Mouse (Mus musculus) CH12.LX (cell line): ENCODE measurements at regions not wholly inside any gene's neighbourhood (a gene's known extent, or its start where the extent isn't known, plus 50 kb on each side); places are given as distances from the start of the nearest gene placed in this dataset.
A peak's percentile ranks its signal among the peaks of the same experiment; 100 is the strongest.

ENCODE experiments used
- DNase-seq: peaks from one replicate; pipeline ENCODE4 v3.0.0-alpha.2; 2013; ENCODE audit errors: extremely low read depth
- H3K27ac ChIP-seq: 2 replicates; pipeline ENCODE4 v1.5.1; 2012; ENCODE audit warnings: low read depth, mild to moderate bottlenecking, control low read depth, moderate library complexity; ENCODE audit not compliant: insufficient read depth
- H3K27me3 ChIP-seq: replicated peaks from 2 replicates; pipeline ENCODE3; 2012; ENCODE audit warnings: inconsistent platforms
- H3K36me3 ChIP-seq, 2 experiments: replicated peaks in 1 of 2; 2 replicates each; pipeline versions ENCODE3 to v1.6.1; 2012; ENCODE audit warnings: inconsistent platforms in 1 of 2, low read length in 1 of 2, mild to moderate bottlenecking in 1 of 2, mixed read lengths in 1 of 2, moderate library complexity in 1 of 2; ENCODE audit not compliant: control insufficient read depth in 1 of 2, insufficient read depth in 1 of 2
- H3K4me1 ChIP-seq, 2 experiments: 2 replicates each; pipeline ENCODE4 v1.6.1; 2012; ENCODE audit warnings: inconsistent platforms in 1 of 2, moderate library complexity in 1 of 2; ENCODE audit not compliant: insufficient read depth in 2 of 2, control insufficient read depth in 1 of 2
- H3K4me2 ChIP-seq: 2 replicates; pipeline ENCODE4 v1.6.1; 2012; ENCODE audit warnings: low read depth, mild to moderate bottlenecking, control low read depth; ENCODE audit not compliant: poor library complexity, insufficient read depth, severe bottlenecking
- H3K4me3 ChIP-seq, 3 experiments: fragments of 150-350 bp in 1 of 3; sonication (generic) in 1 of 3; replicated peaks in 1 of 3; 2 replicates each; pipeline versions ENCODE3 to v1.5.1; 2011 to 2012; ENCODE audit warnings: low read depth in 2 of 3, low read length in 2 of 3, mild to moderate bottlenecking in 2 of 3, moderate library complexity in 2 of 3, control low read depth in 1 of 3, improper control_type of control experiment in 1 of 3, inconsistent platforms in 1 of 3, mixed read lengths in 1 of 3; ENCODE audit not compliant: poor library complexity in 1 of 3
- H3K79me2 ChIP-seq: replicated peaks from 2 replicates; pipeline ENCODE4 v1.6.1; 2012; ENCODE audit warnings: mild to moderate bottlenecking, moderate library complexity; ENCODE audit not compliant: control insufficient read depth, poor library complexity, insufficient read depth, severe bottlenecking; ENCODE audit errors: extremely low read depth
- H3K9ac ChIP-seq: 2 replicates; pipeline ENCODE4 v1.6.1; 2012; ENCODE audit warnings: low read depth, mild to moderate bottlenecking, control low read depth, moderate library complexity; ENCODE audit not compliant: insufficient read depth
- H3K9me3 ChIP-seq: replicated peaks from 2 replicates; pipeline ENCODE3; 2012; ENCODE audit warnings: low read length, inconsistent platforms, mixed read lengths
- BHLHE40 ChIP-seq: IDR thresholded peaks from 2 replicates; pipeline ENCODE4 v1.6.1; 2011; ENCODE audit warnings: mild to moderate bottlenecking, low read depth, low read length, improper control_type of control experiment
- ELF1 ChIP-seq: IDR thresholded peaks from 2 replicates; pipeline ENCODE4 v1.6.1; 2014; ENCODE audit warnings: low read depth, mild to moderate bottlenecking, inconsistent platforms, low read length, improper control_type of control experiment
- ETS1 ChIP-seq: conservative IDR thresholded peaks from 2 replicates; pipeline ENCODE4 v1.6.1; 2012; ENCODE audit warnings: low read depth, mild to moderate bottlenecking, inconsistent platforms, low read length, improper control_type of control experiment, moderate library complexity
- GABPA ChIP-seq: IDR thresholded peaks from 2 replicates; pipeline ENCODE4 v1.6.1; 2012; ENCODE audit warnings: low read depth, low read length, improper control_type of control experiment, inconsistent platforms; ENCODE audit not compliant: insufficient replicate concordance
- HCFC1 ChIP-seq: IDR thresholded peaks from 2 replicates; pipeline ENCODE4 v1.6.1; 2012; ENCODE audit warnings: low read depth, mild to moderate bottlenecking, inconsistent platforms, low read length, improper control_type of control experiment
- IRF4 ChIP-seq: IDR thresholded peaks from 2 replicates; pipeline ENCODE4 v1.6.1; 2014; ENCODE audit warnings: low read depth, mild to moderate bottlenecking, inconsistent platforms, low read length, improper control_type of control experiment
- JUND ChIP-seq: conservative IDR thresholded peaks from 2 replicates; pipeline ENCODE4 v1.6.1; 2011; ENCODE audit warnings: low read depth, low read length, improper control_type of control experiment
- MAFK ChIP-seq: IDR thresholded peaks from 2 replicates; pipeline ENCODE4 v1.6.1; 2011; ENCODE audit warnings: low read length, improper control_type of control experiment; ENCODE audit not compliant: insufficient replicate concordance
- MEF2A ChIP-seq: IDR thresholded peaks from 2 replicates; pipeline ENCODE4 v1.6.1; 2014; ENCODE audit warnings: low read depth, mild to moderate bottlenecking, inconsistent platforms, low read length, improper control_type of control experiment, borderline replicate concordance
- MYC ChIP-seq: IDR thresholded peaks from 2 replicates; pipeline ENCODE4 v1.6.1; 2011; ENCODE audit warnings: low read depth, mild to moderate bottlenecking, improper control_type of control experiment, low read length
- PAX5 ChIP-seq: IDR thresholded peaks from 2 replicates; pipeline ENCODE4 v1.6.1; 2012; ENCODE audit warnings: low read length, inconsistent platforms, mixed read lengths
- RCOR1 ChIP-seq: conservative IDR thresholded peaks from 2 replicates; pipeline ENCODE4 v1.6.1; 2012; ENCODE audit warnings: low read depth, mild to moderate bottlenecking, inconsistent platforms, low read length, improper control_type of control experiment
- TBP ChIP-seq: conservative IDR thresholded peaks from 2 replicates; pipeline ENCODE4 v1.6.1; 2011; ENCODE audit warnings: low read depth, low read length, improper control_type of control experiment
- UBTF ChIP-seq: IDR thresholded peaks from 2 replicates; pipeline ENCODE4 v1.6.1; 2012; ENCODE audit warnings: low read depth, mild to moderate bottlenecking, inconsistent platforms, low read length, improper control_type of control experiment, moderate library complexity
- USF2 ChIP-seq: conservative IDR thresholded peaks from 2 replicates; pipeline ENCODE4 v1.6.1; 2011; ENCODE audit warnings: low read depth, low read length, improper control_type of control experiment
- ZKSCAN1 ChIP-seq: IDR thresholded peaks from 2 replicates; pipeline ENCODE4 v1.6.1; 2012; ENCODE audit warnings: low read depth, inconsistent platforms, low read length, improper control_type of control experiment, borderline replicate concordance
- ZMIZ1 ChIP-seq: IDR thresholded peaks from 2 replicates; pipeline ENCODE4 v1.6.1; 2012; ENCODE audit warnings: low read depth, mild to moderate bottlenecking, inconsistent platforms, low read length, improper control_type of control experiment
- dilution Hi-C: fragments of 300-500 bp; cut with MboI; formaldehyde crosslinking; loops from 2 replicates; pipeline ENCODE4 v1.14.3; 2020; ENCODE audit warnings: low sequenced_read_pairs; ENCODE audit not compliant: extremely low pct_unique_long_range_greater_than_20kb, extremely low pct_ligation_motif_present
- in situ Hi-C: fragments of 300-500 bp; cut with MboI; formaldehyde crosslinking; loops from 3 replicates; pipeline ENCODE4 v1.14.3; 2019; ENCODE audit warnings: low sequenced_read_pairs, low pct_ligation_motif_present, low pct_unique_long_range_greater_than_20kb, mixed read lengths

DNA sequence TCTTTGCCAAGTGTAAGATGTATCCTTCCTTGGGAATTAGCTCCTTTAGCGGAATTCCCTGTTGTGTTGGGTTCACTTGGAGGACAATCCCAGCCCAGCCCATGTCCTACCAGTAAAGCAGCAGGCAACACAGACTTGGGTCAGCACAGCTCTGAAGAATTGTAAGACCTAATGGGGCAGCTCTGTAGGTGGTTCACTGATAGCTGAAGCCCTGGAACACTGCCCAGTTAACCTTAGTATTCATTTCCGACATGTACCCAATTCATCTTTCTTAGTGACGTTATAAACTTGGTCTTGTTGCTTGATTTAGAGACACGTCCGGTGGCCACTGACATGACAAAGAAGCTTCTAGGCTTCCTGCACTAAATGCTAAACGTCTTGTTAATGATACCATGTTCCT is 90.9 kb upstream of the Ccdc122 start:
- H3K9ac ChIP-seq: no peak overlapping the region
- no peak overlapping the region for H3K4me2 ChIP-seq
- no peaks in the 10 kb centered on the region for H3K79me2 ChIP-seq
- in situ Hi-C loops: no loop called here
- H3K36me3 ChIP-seq: no peaks in the 10 kb centered on the region
- no peaks in the 10 kb centered on the region for H3K9me3 ChIP-seq
- H3K27ac ChIP-seq: no peak overlapping the region
- no peak for DNase-seq
- dilution Hi-C loops: no loop called here
- no peak overlapping the region for H3K4me3 ChIP-seq
- TF ChIP-seq ZMIZ1 (no peak), HCFC1 (no peak), UBTF (no peak), MYC (no peak), ZKSCAN1 (no peak), PAX5 (no peak), RCOR1 (no peak), ETS1 (no peak), IRF4 (no peak)
- peaks cover 0 to 13% of the 10 kb centered on the region in 2 experiments; a peak in 2 of 4 replicates for H3K4me1 ChIP-seq
- H3K27me3 ChIP-seq: no peaks in the 10 kb centered on the region

DNA sequence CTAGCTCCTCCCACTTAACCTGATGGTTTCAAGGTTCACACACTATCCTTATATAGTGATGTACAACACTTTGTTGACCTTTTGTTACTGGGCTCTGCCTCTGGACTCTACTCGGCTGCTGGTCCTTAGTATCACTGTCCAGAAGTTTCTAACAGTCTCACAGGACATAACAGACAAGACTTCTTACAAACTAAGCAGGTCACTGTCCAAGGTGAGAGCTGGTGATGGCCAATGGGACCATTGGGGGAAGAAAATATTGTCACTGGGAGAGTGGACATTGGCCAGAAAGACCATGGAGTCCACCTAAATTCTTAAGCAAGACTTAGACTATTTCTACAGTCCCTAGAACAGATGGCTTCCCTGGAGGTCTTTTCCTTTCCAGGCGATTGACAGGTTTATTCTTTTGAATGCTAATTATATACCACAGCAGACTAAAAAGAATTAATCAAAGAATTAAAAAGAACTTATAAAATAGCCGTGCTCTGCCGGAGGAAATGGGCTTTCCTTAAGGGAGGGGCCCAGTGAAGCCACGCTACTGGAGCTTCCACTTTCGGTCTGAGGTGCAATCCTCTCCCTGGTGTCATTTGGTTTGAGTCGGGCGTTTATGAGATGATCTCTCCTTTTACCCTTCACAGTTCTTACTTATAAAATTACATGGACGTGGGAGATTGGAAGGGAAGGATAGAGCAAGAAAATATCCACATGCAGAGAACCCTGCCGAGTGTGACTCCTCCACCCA is 94.9 kb upstream of the Ccdc122 start:
- no peak for DNase-seq

DNA sequence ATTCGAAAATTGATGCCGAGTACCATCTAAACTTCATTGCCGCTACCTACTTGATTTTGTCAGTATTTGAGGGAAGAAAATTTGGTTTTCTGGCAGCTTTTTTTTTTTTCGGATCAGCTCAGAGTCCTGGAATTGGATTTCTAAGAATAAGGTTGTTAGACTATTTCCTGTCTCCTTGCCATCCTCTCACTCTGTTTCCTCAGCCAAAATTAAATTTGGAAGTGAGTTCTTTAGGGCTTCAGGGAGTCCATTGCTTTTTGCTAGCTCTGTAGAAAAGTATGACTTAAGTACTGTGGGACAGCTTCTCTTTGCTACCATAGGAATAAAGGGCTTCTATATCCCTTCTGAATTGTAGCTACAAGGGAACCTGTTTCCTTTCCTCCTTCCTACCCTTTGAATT is 96.1 kb upstream of the Ccdc122 start:
- H3K27ac ChIP-seq: no peak overlapping the region
- no peak for TF ChIP-seq TBP
- no peak for TF ChIP-seq UBTF
- TF ChIP-seq ZKSCAN1: no peak
- TF ChIP-seq GABPA: no peak
- no peak for TF ChIP-seq MEF2A
- TF ChIP-seq JUND: no peak
- no peak for TF ChIP-seq IRF4
- no peak for TF ChIP-seq MAFK
- TF ChIP-seq USF2: no peak
- no peak for TF ChIP-seq BHLHE40
- TF ChIP-seq ELF1: no peak
- no peak overlapping the region for H3K4me3 ChIP-seq
- no peak overlapping the region for H3K4me2 ChIP-seq
- in situ Hi-C loops (no loop called here), dilution Hi-C loops (no loop called here)
- no peaks in the 10 kb centered on the region for H3K27me3 ChIP-seq
- no peaks in the 10 kb centered on the region for H3K9me3 ChIP-seq
- H3K79me2 ChIP-seq: no peaks in the 10 kb centered on the region
- no peak for DNase-seq
- no peak overlapping the region for H3K9ac ChIP-seq
- H3K36me3 ChIP-seq: no peaks in the 10 kb centered on the region
- H3K4me1 ChIP-seq: no peaks in the 10 kb centered on the region

More for the DNA sequence above, 94.9 kb upstream of the Ccdc122 start:
- Histone ChIP-seq H3K27ac (no peak overlapping the region), H3K9ac (0 out of 2 replicates have a peak overlapping the region, but pooled peaks have one; percentile 13), H3K27me3 (no peaks in the 10 kb centered on the region), H3K79me2 (no peaks in the 10 kb centered on the region), H3K36me3 (no peaks in the 10 kb centered on the region), H3K4me1 (no peaks in the 10 kb centered on the region), H3K4me2 (peak overlapping the region; percentile 34; the same call in 1 of the 2 replicates), H3K9me3 (no peaks in the 10 kb centered on the region), H3K4me3 (no peak overlapping the region)
- dilution Hi-C loops (no loop called here), in situ Hi-C loops (no loop called here)
- 0 out of 2 replicates have a peak, but pooled peaks have one; percentile 16 for TF ChIP-seq IRF4
- no peak for TF ChIP-seq MAFK
